Mouse (Mus musculus) cerebellum, adult 2 months (tissue): ENCODE results near the gene Drd5. TPM values are rescaled to one million over a fixed set of nuclear protein-coding genes. Genes with fewer than 3 reads are reported as not detected.

Experiments used
- DNase-seq, 2 experiments: peaks; one replicate each; pipeline ENCODE4 v3.0.0; 2021
- H3K27ac ChIP-seq: fragments of 200-500 bp; 2 replicates; pipeline ENCODE4 v1.5.1; 2012; ENCODE audit warnings: low read length, control low read depth, inconsistent platforms; ENCODE audit not compliant: insufficient read depth
- H3K27me3 ChIP-seq: fragments of 200-500 bp; 2 replicates; pipeline ENCODE4 v1.6.1; 2012; ENCODE audit warnings: inconsistent platforms, mild to moderate bottlenecking, low read length, moderate library complexity; ENCODE audit not compliant: control insufficient read depth, insufficient read depth
- H3K4me1 ChIP-seq: fragments of 200-500 bp; 2 replicates; pipeline ENCODE4 v1.6.1; 2011; ENCODE audit warnings: low read length; ENCODE audit not compliant: control insufficient read depth, insufficient read depth
- H3K4me3 ChIP-seq: fragments of 200-500 bp; replicated peaks from 2 replicates; pipeline ENCODE3; 2011; ENCODE audit warnings: mild to moderate bottlenecking, low read depth, low read length, control low read depth; ENCODE audit not compliant: insufficient read depth
- CTCF ChIP-seq: fragments of 200-500 bp; IDR thresholded peaks from 2 replicates; pipeline ENCODE4 v1.5.1; 2011; ENCODE audit warnings: low read depth, mild to moderate bottlenecking, control low read depth, low read length, moderate library complexity, borderline replicate concordance; ENCODE audit not compliant: insufficient read depth
- POLR2A ChIP-seq: fragments of 200-500 bp; IDR thresholded peaks from 2 replicates; pipeline ENCODE4 v1.6.1; 2011; ENCODE audit warnings: low read length, control low read depth, borderline replicate concordance; ENCODE audit not compliant: insufficient read depth
- WGBS: fragments of 180-500 bp; shearing (Covaris S2); methylation state at CpG from one replicate; pipeline ENCODE4 v1.1.7; 2018; 5-methylcytosine and 5-hydroxymethylcytosine counted together
- polyA plus RNA-seq: library from polyadenylated mRNA; depleted of rRNA; stranded (reverse); fragments of >200 nt; gene quantifications from 2 replicates; pipeline ENCODE4 v1.2.3, GENCODE M21; 2012; rRNA removed

Drd5 gene
- polyA plus RNA-seq, result 1.7 and 1.8 TPM in 2 replicates

GRCm38 (mm10) chr5:38318966-38319786 is at the start of gene Drd5:
Drd5 (plus strand) TSS chr5:38319367.
- Histone ChIP-seq H3K27me3 (0 out of 2 replicates have a peak, but pooled peaks cover 1% of the 10 kb centered on the region), H3K4me1 (no peaks in the 10 kb centered on the region; the same call in 1 of the 2 replicates), H3K4me3 (no peak within 1 kb of the TSS), H3K27ac (no peak within 1 kb of the TSS)
- DNase-seq, result no peak
- no peak for TF ChIP-seq CTCF
- TF ChIP-seq POLR2A, result no peak
- 2% methylated on average over 67 of the region's 67 CpGs for WGBS

GRCm38 (mm10) chr5:38270942-38271341 is 48.2 kb upstream of the Drd5 start:
- no peak for DNase-seq
- TF ChIP-seq CTCF, result no peak
- TF ChIP-seq POLR2A, result no peak
- Histone ChIP-seq H3K4me3 (no peak overlapping the region), H3K27me3 (no peaks in the 10 kb centered on the region; the same call in 1 of the 2 replicates), H3K4me1 (no peaks in the 10 kb centered on the region), H3K27ac (no peak overlapping the region)
- 66% methylated on average over 3 of the region's 3 CpGs for WGBS

GRCm38 (mm10) chr5:38273831-38274230 is 45.3 kb upstream of the Drd5 start:
- WGBS, result 75% methylated on average over 4 of the region's 4 CpGs
- no peak overlapping the region for H3K27ac ChIP-seq
- H3K27me3 ChIP-seq, result peaks cover 4% of the 10 kb centered on the region; the same call in 1 of the 2 replicates
- no peak overlapping the region for H3K4me3 ChIP-seq
- no peak for TF ChIP-seq POLR2A
- no peak for TF ChIP-seq CTCF
- no peaks in the 10 kb centered on the region for H3K4me1 ChIP-seq
- DNase-seq, result no peak

GRCm38 (mm10) chr5:38275771-38276170 is 43.4 kb upstream of the Drd5 start, which contains the start of gene Otop1:
Otop1 (plus strand) TSS chr5:38275972.
- Histone ChIP-seq H3K27ac (no peak within 1 kb of the TSS), H3K4me1 (no peaks in the 10 kb centered on the region), H3K4me3 (no peak within 1 kb of the TSS), H3K27me3 (peaks cover 4% of the 10 kb centered on the region; the same call in 1 of the 2 replicates)
- DNase-seq, result no peak
- TF ChIP-seq CTCF (no peak), POLR2A (no peak)
- 6% methylated on average over 4 of the region's 4 CpGs for WGBS

GRCm38 (mm10) chr5:38276451-38276850 is 42.7 kb upstream of the Drd5 start:
- DNase-seq, result no peak
- no peaks in the 10 kb centered on the region for H3K4me1 ChIP-seq
- no peak overlapping the region for H3K4me3 ChIP-seq
- H3K27me3 ChIP-seq, result peaks cover 4% of the 10 kb centered on the region; the same call in 1 of the 2 replicates
- no peak for TF ChIP-seq CTCF
- TF ChIP-seq POLR2A, result no peak
- no peak overlapping the region for H3K27ac ChIP-seq
- under 1% methylated on average over 19 of the region's 19 CpGs for WGBS

- Histone ChIP-seq H3K4me3 (no peak overlapping the region), H3K27ac (no peak overlapping the region), H3K4me1 (no peaks in the 10 kb centered on the region), H3K27me3 (peaks cover 4% of the 10 kb centered on the region; the same call in 1 of the 2 replicates)
- WGBS, result 2% methylated on average over 65 of the region's 65 CpGs
- TF ChIP-seq POLR2A, result no peak
- TF ChIP-seq CTCF, result no peak
- DNase-seq, result no peak
These were observed 41.9 kb upstream of the Drd5 start for GRCm38 (mm10) chr5:38277098-38277866.

GRCm38 (mm10) chr5:38277936-38278600 is 41.1 kb upstream of the Drd5 start:
- H3K4me1 ChIP-seq, result no peaks in the 10 kb centered on the region
- no peak overlapping the region for H3K27ac ChIP-seq
- no peak for DNase-seq
- no peak for TF ChIP-seq CTCF
- TF ChIP-seq POLR2A, result no peak
- WGBS, result 25% methylated on average over 12 of the region's 12 CpGs
- H3K27me3 ChIP-seq, result peaks cover 4% of the 10 kb centered on the region; the same call in 1 of the 2 replicates
- no peak overlapping the region for H3K4me3 ChIP-seq
